Mouse (Mus musculus): ENCODE measurements around the gene Rbm14. TPM values are rescaled to one million over a fixed set of nuclear protein-coding genes. Genes with fewer than 3 reads are reported as not detected.

The Rbm14 gene
- polyA plus RNA-seq, 1 experiment, result 15.3 TPM

DNA sequence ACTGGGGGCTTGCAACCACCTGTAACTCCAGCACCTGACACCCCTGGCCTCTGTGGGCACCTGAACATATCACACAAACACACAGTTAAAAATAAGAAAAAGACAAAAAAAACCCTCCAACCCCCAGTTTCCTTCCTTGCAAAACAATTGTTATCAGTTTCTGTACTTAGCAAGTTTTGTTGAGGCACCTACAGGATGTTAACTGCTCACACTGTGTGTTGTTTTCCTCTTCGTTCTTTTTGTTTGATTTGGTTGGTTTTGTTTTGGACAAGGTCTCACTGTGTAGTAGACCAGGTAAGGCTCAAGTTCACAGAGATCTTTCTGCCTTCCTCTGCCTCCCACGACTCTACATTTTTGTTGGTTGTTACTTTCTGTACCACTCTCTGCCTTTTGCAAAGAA lies 31.2 kb upstream of the Rbm14 start:
- TF ChIP-seq GATA1 (IDR thresholded peaks at IDR 0.05; ENCODE audit: borderline replicate concordance, low read length) (no peak), FLI1 (IDR thresholded peaks at IDR 0.05; ENCODE audit: low read length) (no peak)
- Histone ChIP-seq H3K9me3 (no peaks in the 10 kb centered on the region), H3K27me3 (replicated peaks) (peaks cover 40% of the 10 kb centered on the region), H3K4me3 (replicated peaks) (no peak overlapping the region), H3K4me1 (peaks cover 29% of the 10 kb centered on the region), H3K36me3 (replicated peaks; ENCODE audit: low read length) (peaks cover 5% of the 10 kb centered on the region)

DNA sequence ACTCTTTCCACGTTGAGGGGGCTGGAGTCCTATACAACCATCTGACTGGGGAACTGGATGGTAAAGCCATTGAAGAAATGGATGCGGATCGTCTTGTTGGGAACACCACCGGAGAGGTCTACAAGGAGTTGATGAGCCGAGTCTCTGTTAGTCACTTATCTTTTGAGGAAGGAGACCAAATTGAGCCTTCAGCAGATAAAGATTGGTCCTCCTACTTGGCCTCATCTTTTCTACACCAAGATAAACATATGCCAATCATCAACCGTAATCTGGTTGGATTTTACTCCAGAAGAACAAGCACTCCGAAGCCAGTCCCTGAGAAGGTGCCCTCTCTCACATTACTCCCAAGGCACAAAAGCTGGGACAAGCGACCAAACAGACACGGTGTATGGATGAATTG lies 29.4 kb upstream of the Rbm14 start:
- no peak overlapping the region for H3K4me3 ChIP-seq (replicated peaks)

DNA sequence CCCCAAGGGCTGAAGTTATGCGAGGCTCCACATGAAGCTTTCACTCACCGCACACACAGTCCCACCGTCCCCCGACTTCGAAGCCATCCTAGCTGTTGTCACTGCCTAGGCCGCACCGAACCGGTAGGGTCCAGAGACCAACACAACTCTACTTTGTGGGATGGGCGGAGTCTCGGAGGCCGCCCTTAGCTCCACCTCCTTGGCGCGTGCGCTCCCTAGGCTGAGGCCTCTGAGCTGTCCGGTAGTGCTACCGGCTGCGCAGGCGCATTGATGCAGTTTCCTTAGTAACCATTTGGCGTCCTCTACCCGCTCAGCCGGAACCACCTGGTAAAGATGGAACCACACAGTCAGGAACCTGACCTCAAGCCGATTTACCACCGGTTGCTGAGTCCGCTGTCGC lies 27.7 kb upstream of the Rbm14 start, which contains the start of the genes Ccs and Ccdc87:
TSS of gene Ccs (minus strand) at position 184 of the 400 bp plus-strand sequence.
TSS of gene Ccdc87 (plus strand) at position 218 of the 400 bp plus-strand sequence.
- Histone ChIP-seq H3K4me3 (replicated peaks) (peak within 1 kb of the TSS; percentile 96), H3K4me1 (peaks cover 36% of the 10 kb centered on the region), H3K9me3 (no peaks in the 10 kb centered on the region), H3K36me3 (replicated peaks; ENCODE audit: low read length) (peaks cover 32% of the 10 kb centered on the region), H3K27me3 (replicated peaks) (peaks cover 31% of the 10 kb centered on the region)
- no peak for TF ChIP-seq FLI1 (IDR thresholded peaks at IDR 0.05; ENCODE audit: low read length)
- no peak for TF ChIP-seq GATA1 (IDR thresholded peaks at IDR 0.05; ENCODE audit: borderline replicate concordance, low read length)

More for the DNA sequence above, 29.4 kb upstream of the Rbm14 start:
- peaks cover 36% of the 10 kb centered on the region for H3K4me1 ChIP-seq
- H3K36me3 ChIP-seq (replicated peaks; ENCODE audit: low read length), result peaks cover 20% of the 10 kb centered on the region
- no peaks in the 10 kb centered on the region for H3K9me3 ChIP-seq
- no peak for TF ChIP-seq GATA1 (IDR thresholded peaks at IDR 0.05; ENCODE audit: borderline replicate concordance, low read length)
- TF ChIP-seq FLI1 (IDR thresholded peaks at IDR 0.05; ENCODE audit: low read length), result no peak
- H3K27me3 ChIP-seq (replicated peaks), result peaks cover 38% of the 10 kb centered on the region

DNA sequence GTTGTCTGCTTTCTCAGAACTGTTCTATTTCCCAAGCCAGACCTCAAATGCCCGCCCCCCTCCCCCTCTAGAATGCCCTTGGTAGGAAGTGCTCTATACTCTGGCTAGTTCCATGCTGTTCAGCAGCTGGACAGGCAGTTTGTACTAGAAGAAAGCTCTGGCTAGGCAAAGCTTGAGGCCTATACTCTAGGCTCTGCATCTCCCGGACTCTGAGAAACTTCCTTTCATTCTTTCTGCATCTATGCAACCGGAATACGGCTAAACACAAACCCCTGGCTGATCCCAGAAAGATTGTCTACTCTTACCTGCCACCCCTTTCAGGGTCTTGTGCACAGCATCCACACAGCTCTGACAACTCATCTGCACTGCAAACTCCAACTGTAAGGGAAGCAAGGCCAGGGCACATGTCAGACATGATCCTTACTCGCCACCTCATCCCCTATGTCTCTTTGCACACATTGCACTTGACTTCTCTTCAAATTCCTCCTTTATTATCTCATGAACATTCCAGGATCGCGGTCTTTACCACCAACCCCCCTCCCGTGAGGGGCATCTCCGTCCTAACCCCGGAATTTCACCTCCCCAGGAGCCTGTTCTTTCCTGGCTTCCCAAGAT lies 27.2 kb upstream of the Rbm14 start:
- Histone ChIP-seq H3K4me1 (peaks cover 36% of the 10 kb centered on the region), H3K4me3 (replicated peaks) (peak overlapping the region; percentile 96), H3K36me3 (replicated peaks; ENCODE audit: low read length) (peaks cover 37% of the 10 kb centered on the region), H3K9me3 (no peaks in the 10 kb centered on the region), H3K27me3 (replicated peaks) (peaks cover 31% of the 10 kb centered on the region)
- no peak for TF ChIP-seq GATA1 (IDR thresholded peaks at IDR 0.05; ENCODE audit: borderline replicate concordance, low read length)
- TF ChIP-seq FLI1 (IDR thresholded peaks at IDR 0.05; ENCODE audit: low read length), result no peak

DNA sequence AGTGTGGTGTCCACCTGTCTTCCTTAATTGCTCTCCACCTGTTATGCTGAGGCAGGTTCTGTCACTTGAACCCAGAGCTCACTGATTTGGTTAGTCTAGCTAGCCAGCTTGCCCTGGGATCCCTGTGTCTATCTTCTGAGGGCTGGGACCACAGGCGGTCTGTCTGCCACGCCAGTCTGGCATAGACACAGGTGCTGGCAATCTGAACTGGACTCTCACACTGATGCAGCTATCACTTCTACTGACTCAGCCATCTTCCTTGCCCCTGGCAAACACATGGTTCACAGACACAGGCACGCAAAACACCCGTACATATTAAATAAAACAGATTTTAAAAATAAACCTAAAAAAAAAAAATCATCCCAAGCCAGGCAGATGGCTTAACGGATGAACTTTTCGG lies 25.6 kb upstream of the Rbm14 start:
- H3K27me3 ChIP-seq (replicated peaks), result peaks cover 24% of the 10 kb centered on the region
- H3K9me3 ChIP-seq, result no peaks in the 10 kb centered on the region
- TF ChIP-seq GATA1 (IDR thresholded peaks at IDR 0.05; ENCODE audit: borderline replicate concordance, low read length), result no peak
- TF ChIP-seq FLI1 (IDR thresholded peaks at IDR 0.05; ENCODE audit: low read length), result no peak
- no peak overlapping the region for H3K4me3 ChIP-seq (replicated peaks)
- H3K4me1 ChIP-seq, result peaks cover 42% of the 10 kb centered on the region
- H3K36me3 ChIP-seq (replicated peaks; ENCODE audit: low read length), result peaks cover 53% of the 10 kb centered on the region

DNA sequence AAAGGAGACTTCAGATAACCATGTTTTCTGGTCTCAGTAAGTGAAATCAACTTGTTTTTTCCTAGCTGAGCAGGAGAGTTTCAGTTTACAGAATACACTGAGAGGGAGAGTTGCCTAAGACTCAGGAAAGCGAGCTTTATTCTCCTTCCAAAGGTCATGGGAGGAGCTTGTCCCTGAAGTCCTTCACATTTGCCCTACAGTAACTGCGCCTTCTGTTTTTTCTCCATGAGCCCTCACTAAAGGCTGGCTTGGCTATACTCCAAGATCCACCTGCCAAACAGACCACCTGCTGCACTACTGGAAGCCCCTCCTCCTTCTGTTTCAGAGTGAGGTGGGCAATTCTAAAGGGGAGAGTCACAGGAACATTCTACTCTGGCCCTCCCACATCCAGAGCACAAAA lies 24.7 kb upstream of the Rbm14 start:
- no peaks in the 10 kb centered on the region for H3K9me3 ChIP-seq
- peaks cover 42% of the 10 kb centered on the region for H3K4me1 ChIP-seq
- H3K4me3 ChIP-seq (replicated peaks), result no peak overlapping the region
- TF ChIP-seq FLI1 (IDR thresholded peaks at IDR 0.05; ENCODE audit: low read length), result no peak
- no peak for TF ChIP-seq GATA1 (IDR thresholded peaks at IDR 0.05; ENCODE audit: borderline replicate concordance, low read length)
- peaks cover 15% of the 10 kb centered on the region for H3K27me3 ChIP-seq (replicated peaks)
- H3K36me3 ChIP-seq (replicated peaks; ENCODE audit: low read length), result peaks cover 60% of the 10 kb centered on the region

DNA sequence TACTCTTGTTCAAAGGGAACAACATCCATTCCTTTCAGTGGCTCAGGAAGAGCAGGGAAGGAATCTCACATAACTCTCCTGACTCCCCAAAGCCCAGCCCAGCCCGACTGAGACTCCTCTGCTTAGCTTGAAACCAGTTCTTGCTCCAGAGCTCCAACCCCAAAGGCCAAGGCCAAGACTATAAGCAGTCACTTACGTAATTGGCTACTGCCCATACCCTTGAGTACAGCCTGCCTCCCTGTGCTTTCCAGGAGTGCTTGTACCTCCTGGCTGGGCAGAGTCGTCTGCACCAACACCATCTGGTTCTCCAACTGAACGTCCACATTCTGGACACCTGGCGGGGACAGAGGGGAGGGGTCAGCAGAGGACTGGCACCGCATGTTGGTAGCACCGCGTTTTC lies 22.5 kb upstream of the Rbm14 start:
- Histone ChIP-seq H3K27me3 (replicated peaks) (no peaks in the 10 kb centered on the region), H3K4me1 (peaks cover 29% of the 10 kb centered on the region), H3K4me3 (replicated peaks) (no peak overlapping the region), H3K9me3 (no peaks in the 10 kb centered on the region), H3K36me3 (replicated peaks; ENCODE audit: low read length) (peaks cover 81% of the 10 kb centered on the region)
- TF ChIP-seq FLI1 (IDR thresholded peaks at IDR 0.05; ENCODE audit: low read length), result no peak
- TF ChIP-seq GATA1 (IDR thresholded peaks at IDR 0.05; ENCODE audit: borderline replicate concordance, low read length), result no peak

DNA sequence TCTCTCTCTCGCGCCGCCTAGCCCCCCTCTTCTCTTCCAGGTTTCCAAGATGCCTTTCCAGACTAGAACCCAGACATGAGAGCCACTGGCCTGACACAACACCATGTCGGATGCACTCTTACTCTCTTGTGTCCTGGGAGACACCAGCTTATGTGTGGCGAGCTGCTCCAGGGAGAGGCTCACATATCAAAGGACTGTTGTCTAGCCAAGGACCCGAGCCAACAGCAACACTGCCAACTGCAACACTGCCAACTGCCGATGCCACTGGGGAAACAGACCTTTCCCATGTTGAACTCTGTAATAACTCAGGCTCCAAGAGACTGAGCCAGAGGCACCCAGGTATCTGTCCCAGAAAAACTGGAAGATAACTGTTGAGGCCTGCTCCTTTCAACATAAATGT lies 17.7 kb upstream of the Rbm14 start:
- peaks cover 89% of the 10 kb centered on the region for H3K36me3 ChIP-seq (replicated peaks; ENCODE audit: low read length)
- H3K27me3 ChIP-seq (replicated peaks), result no peaks in the 10 kb centered on the region
- TF ChIP-seq FLI1 (IDR thresholded peaks at IDR 0.05; ENCODE audit: low read length) (no peak), GATA1 (IDR thresholded peaks at IDR 0.05; ENCODE audit: borderline replicate concordance, low read length) (no peak)

DNA sequence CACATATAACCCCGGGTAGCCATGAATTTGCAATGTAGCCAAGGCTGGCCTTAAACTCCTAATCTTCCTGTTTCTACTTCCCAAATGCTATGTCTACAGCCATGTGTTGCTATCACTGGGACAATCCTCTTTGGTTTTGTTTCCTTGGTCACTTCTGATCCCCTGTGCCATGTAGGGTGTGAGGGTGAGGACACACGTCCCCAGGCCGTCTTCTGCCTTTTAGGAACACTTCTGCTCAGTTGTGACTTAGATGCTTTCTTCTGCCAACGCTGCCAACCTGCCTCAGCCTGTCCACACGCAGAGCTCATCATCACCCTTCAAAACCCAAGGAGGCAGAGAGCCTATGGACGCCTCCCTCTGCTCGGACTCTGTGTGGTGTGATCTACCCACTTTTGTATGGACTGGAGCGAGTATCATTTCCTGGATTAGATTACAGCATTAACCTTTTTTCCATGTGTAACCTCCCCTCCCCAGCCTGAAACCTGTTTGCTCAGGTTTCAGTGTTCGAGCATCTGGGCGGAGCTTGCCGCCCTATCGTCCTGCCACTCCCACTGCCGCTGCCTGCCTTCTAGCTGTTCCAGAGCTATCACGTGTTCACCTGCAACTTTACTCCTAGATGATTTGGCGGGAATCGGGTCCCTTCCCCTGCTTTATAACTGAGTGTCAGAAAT lies 17.1 kb upstream of the Rbm14 start:
- no peaks in the 10 kb centered on the region for H3K27me3 ChIP-seq (replicated peaks)
- 0 out of 2 replicates have a peak, but pooled peaks cover 1% of the 10 kb centered on the region for H3K9me3 ChIP-seq
- H3K36me3 ChIP-seq (replicated peaks; ENCODE audit: low read length), result peaks cover 84% of the 10 kb centered on the region
- no peak overlapping the region for H3K4me3 ChIP-seq (replicated peaks)
- no peak for TF ChIP-seq GATA1 (IDR thresholded peaks at IDR 0.05; ENCODE audit: borderline replicate concordance, low read length)
- TF ChIP-seq FLI1 (IDR thresholded peaks at IDR 0.05; ENCODE audit: low read length), result no peak
- peaks cover 12% of the 10 kb centered on the region for H3K4me1 ChIP-seq

More for the DNA sequence above, 17.7 kb upstream of the Rbm14 start:
- no peak overlapping the region for H3K4me3 ChIP-seq (replicated peaks)
- H3K9me3 ChIP-seq, result no peaks in the 10 kb centered on the region
- peaks cover 12% of the 10 kb centered on the region for H3K4me1 ChIP-seq

DNA sequence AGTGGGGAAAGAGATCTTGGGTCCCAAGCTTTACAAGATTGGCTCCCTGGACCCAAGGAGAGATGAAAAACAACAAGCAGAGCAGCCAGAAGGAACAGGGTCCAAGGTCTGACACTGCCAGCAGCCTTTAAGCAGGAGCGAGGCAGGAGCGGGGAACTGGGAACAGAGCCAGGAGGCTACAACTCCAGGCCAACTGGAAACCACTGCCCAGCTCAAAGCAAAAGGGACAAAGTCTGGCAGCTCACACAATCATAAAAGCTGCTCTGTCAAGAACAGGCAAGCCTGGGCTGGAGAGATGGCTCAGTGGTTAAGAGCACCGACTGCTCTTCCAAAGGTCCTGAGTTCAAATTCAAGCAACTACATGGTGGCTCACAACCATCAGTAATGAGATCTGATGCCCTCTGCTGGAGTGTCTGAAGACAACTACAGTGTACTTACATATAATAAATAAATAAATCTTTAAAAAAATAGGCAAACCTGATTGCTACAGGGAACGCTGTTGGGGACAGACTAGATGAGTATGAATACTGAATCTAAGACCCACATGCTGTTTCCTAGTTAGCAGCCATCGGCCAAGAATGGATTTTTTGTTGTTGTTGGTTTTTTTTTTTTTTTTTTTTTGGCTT lies 9.4 kb upstream of the Rbm14 start:
- peaks cover 4% of the 10 kb centered on the region for H3K9me3 ChIP-seq
- TF ChIP-seq GATA1 (IDR thresholded peaks at IDR 0.05; ENCODE audit: borderline replicate concordance, low read length) (no peak), FLI1 (IDR thresholded peaks at IDR 0.05; ENCODE audit: low read length) (no peak)
- no peaks in the 10 kb centered on the region for H3K4me1 ChIP-seq
- H3K27me3 ChIP-seq (replicated peaks), result no peaks in the 10 kb centered on the region
- H3K36me3 ChIP-seq (replicated peaks; ENCODE audit: low read length), result peaks cover 16% of the 10 kb centered on the region
- H3K4me3 ChIP-seq (replicated peaks), result no peak overlapping the region

Data from megakaryocyte, embryonic 14.5 days (primary cell).